Mouse (Mus musculus) embryonic fibroblast, embryonic 13.5 days (primary cell): ENCODE results near the gene Slc25a30. TPM values are rescaled to one million over a fixed set of nuclear protein-coding genes. Genes with fewer than 3 reads are reported as not detected.

Experiments used
- H3K27ac ChIP-seq: 2 replicates; pipeline ENCODE4 v1.5.1; 2012; ENCODE audit warnings: low read length, control low read depth, inconsistent platforms; ENCODE audit not compliant: insufficient read depth
- H3K4me1 ChIP-seq: 2 replicates; pipeline ENCODE4 v1.6.1; 2011; ENCODE audit warnings: low read length; ENCODE audit not compliant: control insufficient read depth, insufficient read depth
- H3K4me3 ChIP-seq: 2 replicates; pipeline ENCODE4 v1.5.1; 2011; ENCODE audit warnings: mild to moderate bottlenecking, control low read depth, low read length; ENCODE audit not compliant: insufficient read depth
- CTCF ChIP-seq: IDR thresholded peaks from 2 replicates; pipeline ENCODE4 v1.5.1; 2011; ENCODE audit warnings: mild to moderate bottlenecking, control low read depth, low read length, moderate library complexity, borderline replicate concordance; ENCODE audit not compliant: insufficient read depth
- POLR2A ChIP-seq: IDR thresholded peaks from 2 replicates; pipeline ENCODE4 v1.6.1; 2011; ENCODE audit warnings: low read depth, mild to moderate bottlenecking, control low read depth, low read length, moderate library complexity
- polyA plus RNA-seq: library from polyadenylated mRNA; stranded (reverse); fragments of >200 nt; gene quantifications from 2 replicates; pipeline ENCODE4 v1.2.4, GENCODE M21; 2011; ENCODE audit warnings: low read depth; ENCODE audit not compliant: missing spikeins, insufficient read length

Slc25a30 gene
- polyA plus RNA-seq, 1 experiment: 23.8 TPM

- TF ChIP-seq CTCF (0 out of 2 replicates have a peak, but pooled peaks have one; percentile 28), POLR2A (no peak)
- no peak overlapping the region for H3K4me3 ChIP-seq
- H3K4me1 ChIP-seq: no peaks in the 10 kb centered on the region
- no peak overlapping the region for H3K27ac ChIP-seq
Observed at GRCm38 (mm10) chr14:75721977-75722563, 64.8 kb downstream of the Slc25a30 start.

GRCm38 (mm10) chr14:75720121-75720520 lies 66.7 kb downstream of the Slc25a30 start:
- TF ChIP-seq POLR2A: no peak
- no peak for TF ChIP-seq CTCF
- no peak overlapping the region for H3K27ac ChIP-seq

GRCm38 (mm10) chr14:75716410-75716809 lies 70.4 kb downstream of the Slc25a30 start:
- Histone ChIP-seq H3K4me3 (no peak overlapping the region), H3K27ac (no peak overlapping the region), H3K4me1 (no peaks in the 10 kb centered on the region)
- TF ChIP-seq CTCF (no peak), POLR2A (no peak)

More at GRCm38 (mm10) chr14:75720121-75720520, 66.7 kb downstream of the Slc25a30 start:
- Histone ChIP-seq H3K4me1 (no peaks in the 10 kb centered on the region), H3K4me3 (no peak overlapping the region)

GRCm38 (mm10) chr14:75713661-75714060 lies 73.2 kb downstream of the Slc25a30 start:
- Histone ChIP-seq H3K27ac (no peak overlapping the region), H3K4me3 (no peak overlapping the region), H3K4me1 (no peaks in the 10 kb centered on the region)
- TF ChIP-seq POLR2A: no peak
- no peak for TF ChIP-seq CTCF

- no peak for TF ChIP-seq POLR2A
- TF ChIP-seq CTCF: no peak
- no peak overlapping the region for H3K27ac ChIP-seq
- H3K4me3 ChIP-seq: no peak overlapping the region
- no peaks in the 10 kb centered on the region for H3K4me1 ChIP-seq
Observed at GRCm38 (mm10) chr14:75712687-75713086, 74.2 kb downstream of the Slc25a30 start.

- no peaks in the 10 kb centered on the region for H3K4me1 ChIP-seq
- no peak overlapping the region for H3K4me3 ChIP-seq
- no peak for TF ChIP-seq POLR2A
- no peak for TF ChIP-seq CTCF
- H3K27ac ChIP-seq: no peak overlapping the region
Observed at GRCm38 (mm10) chr14:75711731-75712130, 75.1 kb downstream of the Slc25a30 start.

Other genes starting within 250 kb of the Slc25a30 start
- not detected in 2 replicates for gene Spert, start 193.9 kb downstream of the Slc25a30 start, polyA plus RNA-seq
- gene Erich6b, start 144.8 kb downstream of the Slc25a30 start, polyA plus RNA-seq: not detected in 2 replicates
- 26.6 and 27.2 TPM in 2 replicates for gene Cog3, start 32.5 kb downstream of the Slc25a30 start, polyA plus RNA-seq
- 3,843 and 4,417 TPM in 2 replicates for gene Tpt1, start 58.1 kb upstream of the Slc25a30 start, polyA plus RNA-seq
- gene Kctd4, start 168.0 kb upstream of the Slc25a30 start, polyA plus RNA-seq: 0.12 TPM in 1 of 2 replicates, not detected in the other
- gene Gtf2f2, start 223.8 kb upstream of the Slc25a30 start, polyA plus RNA-seq: 23.9 TPM in 2 replicates